Mouse (Mus musculus): ENCODE results near the gene Rrp15.

- no peak for TF ChIP-seq EP300 (optimal IDR thresholded peaks at IDR 0.05)
- no peak for TF ChIP-seq CTCF (IDR thresholded peaks at IDR 0.05; ENCODE audit: low read depth)
These were observed 621 bp upstream of the Rrp15 start for GRCm38 (mm10) chr1:186749675-186750283.
